Mouse (Mus musculus): ENCODE measurements around the gene Tomm6.

- TF ChIP-seq CTCF (IDR thresholded peaks at IDR 0.05; ENCODE audit: extremely low read depth, insufficient read depth, low read length) (no peak), POLR2A (IDR thresholded peaks at IDR 0.05; ENCODE audit: extremely low read depth, insufficient read depth, low read length) (no peak)
These were observed 9.9 kb downstream of the Tomm6 start for GRCm38 (mm10) chr17:47678238-47678637.
